Mouse (Mus musculus): ENCODE measurements around the gene Pla2g4a.

The Pla2g4a gene

DNA sequence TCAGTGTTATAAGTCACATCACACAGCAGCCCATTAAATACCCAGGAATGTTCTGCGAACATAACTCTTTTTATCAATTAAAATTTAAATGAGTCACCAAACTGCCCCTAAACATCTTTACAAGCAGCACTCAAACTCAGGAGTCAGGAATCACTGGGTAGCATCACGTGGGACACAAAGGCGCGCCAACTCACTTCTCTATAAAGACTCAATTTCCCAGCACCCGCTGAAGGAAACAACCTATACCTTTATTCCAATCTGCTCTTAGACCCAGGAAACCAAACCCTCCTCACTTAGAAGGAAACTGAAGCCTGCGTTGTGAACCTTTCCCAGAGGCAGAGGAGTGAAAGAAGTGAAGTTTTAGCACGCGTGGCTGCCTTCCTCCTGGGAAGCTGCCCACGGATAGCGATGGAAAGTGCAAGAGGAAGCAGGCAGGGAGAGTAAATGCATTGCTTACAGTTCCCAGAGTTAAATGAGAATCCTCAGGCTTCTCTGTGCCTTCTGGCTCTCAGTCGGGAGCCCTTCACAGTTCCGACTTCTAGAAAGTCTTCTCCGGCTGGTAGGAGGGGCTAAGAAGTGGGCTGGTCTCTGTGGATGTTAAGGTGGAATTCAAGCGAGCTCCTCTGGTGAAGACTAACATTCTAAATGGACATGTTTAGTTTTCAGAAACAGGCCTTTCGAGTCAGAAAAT lies at the start of gene Pla2g4a:
Gene Pla2g4a, minus strand, starts transcription at position 557 of the 691 bp plus-strand sequence.
- no peak for DNase-seq

DNA sequence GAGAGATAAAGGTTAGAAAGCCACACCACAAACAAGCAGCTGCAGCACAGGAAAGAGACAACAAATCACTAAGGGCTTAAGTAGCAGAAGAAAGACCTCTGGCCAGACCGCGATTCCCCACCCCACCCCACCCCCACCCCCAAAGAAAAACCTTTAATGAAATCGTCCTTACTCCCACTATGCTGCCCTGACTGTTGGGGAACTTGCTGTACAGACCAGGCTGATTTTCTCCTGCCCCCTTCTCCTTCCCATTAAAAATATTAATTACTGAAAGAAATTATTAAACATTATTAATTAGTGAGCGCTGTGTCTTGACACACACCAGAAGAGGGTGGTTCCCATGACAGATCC lies 49.5 kb upstream of the Pla2g4a start:
- no peak for DNase-seq

DNA sequence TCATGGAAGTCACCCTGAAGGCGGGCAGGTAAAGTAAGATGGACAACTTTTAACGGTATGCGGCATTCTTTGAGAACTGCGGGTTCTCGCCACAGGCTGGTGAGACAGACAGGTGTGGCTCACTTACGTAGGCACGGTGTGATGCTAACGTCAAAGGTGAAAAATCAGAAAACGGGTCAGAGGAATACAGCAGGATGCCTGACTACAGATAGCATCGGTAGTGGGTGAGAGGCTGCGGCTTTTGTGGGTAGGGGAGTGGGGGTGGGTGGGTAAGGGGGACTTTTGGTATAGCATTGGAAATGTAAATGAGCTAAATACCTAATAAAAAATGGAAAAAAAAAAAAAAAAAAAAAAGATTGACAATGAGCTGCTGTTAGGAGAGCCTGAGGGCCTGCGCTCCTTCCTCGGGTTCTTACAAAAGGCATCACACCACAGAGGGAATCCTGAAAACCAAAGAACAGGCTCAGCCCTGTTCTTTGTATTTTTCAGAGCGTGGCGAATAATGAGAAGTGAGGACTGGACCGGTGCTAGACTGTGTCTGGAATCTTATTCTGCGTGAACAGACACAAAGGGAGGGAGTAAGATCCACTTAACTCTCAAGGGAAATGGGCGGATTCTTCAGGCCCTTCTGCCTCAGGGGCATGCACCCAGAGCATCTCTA lies 49.0 kb upstream of the Pla2g4a start:
- DNase-seq = no peak

DNA sequence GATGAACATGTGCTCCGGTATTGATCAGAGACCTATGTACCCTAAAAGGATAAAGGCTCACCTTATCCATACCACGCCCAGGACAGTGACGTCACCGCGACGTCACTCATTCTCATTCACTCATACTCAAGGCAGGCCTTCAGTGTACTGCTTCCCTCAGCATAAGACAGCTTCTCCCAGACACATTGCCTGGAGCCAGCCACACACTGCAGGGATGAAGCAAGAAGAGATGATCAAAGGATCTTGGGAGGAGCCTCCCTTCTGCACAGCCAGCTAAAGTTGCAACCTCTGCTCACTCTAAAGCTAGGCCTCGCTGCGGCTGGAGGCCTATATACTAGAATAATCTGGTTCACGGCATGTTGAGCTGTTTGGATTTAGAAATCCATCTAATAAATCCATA lies 48.0 kb upstream of the Pla2g4a start:
- no peak for DNase-seq

DNA sequence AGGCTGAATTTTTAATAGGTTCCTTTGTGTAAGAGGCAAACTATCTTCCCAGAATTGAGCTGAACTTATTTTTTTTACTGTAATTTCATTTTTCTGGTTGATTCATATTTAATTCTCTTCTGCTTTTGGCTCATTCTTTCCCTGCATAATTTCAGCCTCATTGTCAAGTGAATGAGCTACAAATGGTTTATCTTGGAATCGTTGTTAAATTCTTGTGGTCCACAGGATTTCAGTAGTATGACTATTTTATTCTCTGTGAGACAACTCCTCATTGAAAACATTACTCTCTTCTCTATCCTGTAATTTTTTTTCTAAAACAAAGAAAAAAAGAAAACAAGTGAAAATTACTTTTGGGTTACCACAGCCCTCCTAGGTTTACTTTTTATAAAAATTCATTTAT lies 14.5 kb upstream of the Pla2g4a start:
- no peak for DNase-seq

DNA sequence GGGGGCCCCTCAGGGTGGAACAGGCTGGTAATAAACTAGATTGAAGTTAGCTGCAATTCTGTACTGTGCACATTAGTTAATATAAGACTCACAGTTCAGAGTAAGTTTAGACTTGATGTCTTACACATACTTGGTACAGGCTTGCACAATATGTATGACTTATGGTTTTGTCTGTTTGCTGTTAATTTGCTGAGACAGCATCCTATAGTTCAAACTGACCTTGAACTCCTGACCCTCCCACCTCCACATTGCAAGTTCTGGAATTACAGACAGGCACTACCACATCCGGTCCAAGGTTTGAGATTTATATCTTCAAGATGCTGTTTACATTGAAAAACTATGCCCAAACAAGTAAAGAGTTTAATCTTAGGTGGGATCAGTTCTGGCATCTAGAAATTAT lies 4.7 kb upstream of the Pla2g4a start:
- DNase-seq = no peak

DNA sequence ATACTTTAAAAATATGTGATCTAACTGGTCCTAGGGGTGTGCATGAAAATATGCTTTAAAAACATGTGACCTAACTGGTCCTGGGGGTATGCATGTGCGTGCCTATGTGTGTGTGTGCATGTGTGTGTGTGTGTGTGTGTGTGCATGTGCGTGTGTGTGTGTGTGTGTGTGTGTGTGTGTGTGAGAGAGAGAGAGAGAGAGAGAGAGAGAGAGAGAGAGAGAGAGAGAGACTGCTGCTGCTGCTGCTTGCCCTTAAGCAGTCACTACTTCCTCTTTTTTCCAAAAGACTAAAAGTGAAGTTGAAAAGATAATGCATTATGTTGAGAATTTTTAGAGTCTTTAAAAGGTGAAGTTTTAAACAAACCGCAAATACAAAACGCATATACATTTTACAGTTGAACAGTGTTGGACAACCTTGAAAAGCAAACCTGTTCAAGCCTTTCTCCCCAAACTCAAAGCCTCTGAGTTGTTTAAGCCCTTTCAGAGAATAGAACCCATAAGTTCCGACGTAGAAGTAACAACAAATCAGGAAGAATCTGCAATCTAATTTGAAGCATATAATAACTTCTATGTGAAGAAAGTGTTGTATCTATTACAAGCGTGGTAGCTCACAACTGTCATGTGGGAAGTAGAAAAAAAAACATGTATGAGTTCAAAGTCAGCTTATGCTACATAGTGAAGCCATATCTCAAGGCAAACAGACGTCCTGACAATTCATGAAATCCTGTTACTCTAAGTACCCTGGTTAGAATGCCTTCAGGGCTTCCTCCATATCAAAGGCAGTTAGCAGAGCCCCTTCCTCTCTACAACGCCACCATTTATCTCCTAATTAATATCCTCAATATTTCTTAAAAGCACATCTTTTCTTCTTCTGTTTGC lies 574 bp upstream of the Pla2g4a start:
- no peak for DNase-seq

DNA sequence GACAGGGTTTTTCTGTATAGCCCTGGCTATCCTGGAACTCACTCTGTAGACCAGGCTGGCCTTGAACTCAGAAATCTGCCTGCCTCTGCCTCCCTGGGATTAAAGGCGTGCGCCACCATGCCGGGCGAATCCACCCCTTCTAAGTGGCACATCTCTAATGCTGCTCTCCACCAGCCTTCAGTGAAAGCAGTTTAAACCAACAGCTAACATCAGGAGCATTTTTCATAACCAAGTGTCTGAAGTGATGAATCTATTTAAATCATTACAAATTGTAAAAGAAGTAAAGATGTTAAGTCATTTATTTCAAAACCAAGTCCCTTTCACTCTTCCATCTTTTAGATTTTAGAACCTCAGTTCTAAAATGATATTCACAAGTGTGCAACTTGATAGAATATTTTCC lies 839 bp downstream of the Pla2g4a start:
- DNase-seq = no peak

DNA sequence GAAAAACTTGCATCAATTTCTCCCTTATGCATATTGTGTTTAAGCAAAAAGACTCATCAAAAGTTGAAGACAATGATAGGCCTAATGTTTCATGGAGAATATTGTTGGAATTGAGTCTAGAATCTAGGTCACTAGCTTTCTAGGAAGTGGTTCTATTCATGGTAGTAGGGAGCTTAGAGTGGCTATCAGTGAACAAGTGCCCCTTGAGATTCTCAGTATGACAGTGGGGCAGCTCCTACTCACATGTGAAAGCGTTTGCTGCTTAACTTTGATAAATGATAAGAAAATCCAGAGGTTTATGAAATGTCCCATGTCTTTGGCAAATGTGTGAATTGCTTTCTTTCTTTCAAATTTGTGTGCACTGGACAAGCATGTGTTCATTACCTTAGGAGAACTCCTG lies 2.0 kb downstream of the Pla2g4a start:
- DNase-seq = no peak

DNA sequence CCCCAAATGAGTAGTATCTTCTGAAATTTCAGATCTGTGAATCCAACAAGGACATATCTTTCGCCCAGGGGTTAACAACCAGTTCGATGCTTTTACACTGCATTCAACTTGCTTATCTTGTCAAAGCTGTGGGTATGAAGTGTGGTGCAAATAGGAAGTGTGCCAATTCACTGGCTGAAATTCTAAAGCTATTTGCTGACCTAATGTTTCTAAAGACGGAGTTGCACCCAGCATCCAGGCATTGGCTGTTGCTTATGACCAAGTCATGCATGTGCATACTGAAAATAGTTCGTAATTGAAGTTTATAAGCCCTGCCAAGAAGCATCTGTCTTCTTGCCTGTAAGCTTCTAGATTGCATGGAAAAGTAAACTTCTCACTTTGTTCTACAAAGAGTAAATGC lies 5.6 kb downstream of the Pla2g4a start:
- no peak for DNase-seq

DNA sequence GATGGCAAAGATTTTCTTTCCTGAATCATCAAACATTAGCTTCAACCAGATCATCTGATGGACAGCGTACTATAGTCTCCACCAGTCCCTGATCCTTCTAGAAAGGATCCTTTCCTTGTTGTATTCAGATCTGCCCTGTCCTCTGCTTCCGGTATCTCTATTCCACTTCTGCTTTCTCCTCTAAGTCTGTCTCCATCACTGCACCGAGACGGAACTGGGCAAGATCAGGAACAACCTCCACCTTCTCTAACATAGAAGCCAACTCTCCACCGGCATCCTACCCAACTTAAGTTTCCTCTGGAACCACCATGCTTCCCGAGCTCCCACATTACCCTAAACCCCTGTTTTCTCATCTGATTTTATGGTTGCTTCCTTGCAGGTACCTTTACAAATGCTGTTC lies 7.1 kb downstream of the Pla2g4a start:
- DNase-seq = no peak

DNA sequence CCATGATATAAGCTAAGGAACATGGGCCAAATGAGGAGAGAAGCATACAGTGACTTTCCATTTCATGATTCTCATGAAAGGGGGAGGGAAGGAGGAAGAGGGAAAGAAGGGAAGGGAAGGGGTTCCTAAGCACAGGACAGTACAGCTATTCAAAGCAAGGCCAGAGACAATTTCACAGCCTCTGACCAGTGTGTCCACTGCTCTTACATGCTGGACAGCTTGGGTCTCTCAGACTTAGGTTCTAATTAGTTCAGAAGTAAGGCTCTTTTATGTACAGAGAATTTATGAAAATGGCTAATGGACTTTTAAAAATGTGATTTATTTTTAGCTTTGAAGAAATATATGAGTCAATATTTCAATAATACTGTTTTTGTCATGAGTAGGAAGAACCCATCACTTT lies 9.0 kb downstream of the Pla2g4a start:
- DNase-seq = no peak

DNA sequence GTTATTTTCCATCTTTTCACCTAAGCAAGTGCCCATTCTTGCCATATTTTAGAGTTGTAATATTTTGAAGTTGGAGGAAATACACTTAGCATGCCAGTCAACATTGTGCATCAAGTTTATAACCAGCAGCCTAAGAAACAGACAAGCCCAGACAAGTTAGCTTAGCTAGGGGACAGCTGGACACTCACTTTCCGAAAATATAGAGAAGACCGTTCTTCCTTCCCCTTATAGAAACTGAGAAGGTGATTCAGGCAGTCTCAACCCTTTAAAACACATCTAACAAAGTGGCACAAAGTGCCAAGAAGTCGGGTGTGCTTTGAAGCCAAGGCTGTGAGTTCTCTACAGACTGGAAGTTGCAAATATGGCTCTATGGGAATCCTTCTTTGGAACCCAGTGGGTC lies 10.4 kb downstream of the Pla2g4a start:
- DNase-seq = no peak

DNA sequence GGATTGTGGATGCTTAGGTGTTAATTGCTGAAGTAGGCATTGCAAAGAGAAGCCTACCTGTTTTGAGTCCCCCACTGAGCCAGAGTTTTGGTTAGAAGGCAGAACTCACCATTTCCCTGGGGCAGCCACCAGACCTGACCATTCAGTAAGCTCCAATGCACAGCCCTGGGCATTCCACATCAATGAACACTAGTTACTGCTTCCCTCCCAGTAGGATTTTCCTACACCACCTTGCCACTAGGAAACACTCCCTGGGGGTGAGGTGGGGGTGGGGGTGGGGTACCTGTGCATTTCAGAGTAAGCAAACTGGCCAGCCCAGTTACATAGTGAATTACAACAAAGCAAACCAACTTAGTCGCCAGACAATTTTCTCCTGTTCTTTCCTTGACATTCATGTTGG lies 10.8 kb downstream of the Pla2g4a start:
- DNase-seq = no peak

DNA sequence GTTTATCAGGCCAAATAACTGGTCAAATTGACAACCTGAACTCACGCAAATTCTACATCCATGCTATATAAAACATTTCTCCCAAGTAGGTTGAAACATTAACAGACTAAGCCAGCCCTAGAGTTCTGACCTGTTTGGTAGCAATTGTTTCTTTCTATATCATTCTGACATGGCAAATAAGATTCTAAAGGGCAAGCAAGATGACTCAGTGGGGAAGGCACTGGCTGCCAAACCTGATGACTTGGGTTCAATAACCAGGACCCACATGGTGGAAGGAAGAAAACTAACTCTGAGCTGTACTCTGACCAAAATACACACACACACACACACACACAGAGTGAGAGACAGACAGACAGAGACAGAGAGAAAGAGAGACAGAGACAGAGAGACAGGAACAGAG lies 11.8 kb downstream of the Pla2g4a start:
- no peak for DNase-seq

DNA sequence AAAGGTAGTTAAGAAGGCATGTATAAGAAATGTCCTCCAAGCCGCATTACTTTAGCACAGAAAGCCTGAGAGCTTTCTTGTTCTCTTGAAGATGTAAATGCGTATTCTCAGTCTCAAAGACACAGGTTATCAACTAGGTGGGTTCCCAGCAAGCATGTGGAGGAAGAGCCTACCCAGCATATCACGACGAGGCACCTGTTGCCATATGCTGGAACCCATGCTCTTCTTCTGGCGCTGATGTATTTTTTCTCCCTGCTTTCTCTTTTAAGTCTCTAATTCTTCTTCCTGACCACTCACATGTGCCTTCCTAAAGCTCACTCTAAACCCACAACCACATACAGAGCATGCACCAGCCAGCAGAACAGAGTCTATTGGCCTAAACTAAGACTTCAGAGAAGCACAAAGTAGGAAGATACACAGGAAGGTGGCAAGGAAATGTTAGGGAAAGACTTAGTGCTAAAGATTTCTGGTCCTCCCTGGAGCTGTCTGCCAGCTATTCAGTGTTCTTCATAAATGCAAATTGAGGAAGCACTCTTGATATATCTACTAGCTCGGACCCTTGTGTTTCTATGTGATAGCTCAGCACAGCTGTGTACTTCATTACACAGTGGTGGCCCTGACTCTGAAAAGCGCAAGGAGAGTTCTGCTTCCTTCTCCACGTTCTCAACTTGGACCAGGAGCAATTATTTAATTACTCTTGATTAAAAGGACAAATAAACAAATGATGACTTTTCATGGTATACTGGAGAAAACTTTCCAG lies 12.8 kb downstream of the Pla2g4a start:
- DNase-seq = no peak

DNA sequence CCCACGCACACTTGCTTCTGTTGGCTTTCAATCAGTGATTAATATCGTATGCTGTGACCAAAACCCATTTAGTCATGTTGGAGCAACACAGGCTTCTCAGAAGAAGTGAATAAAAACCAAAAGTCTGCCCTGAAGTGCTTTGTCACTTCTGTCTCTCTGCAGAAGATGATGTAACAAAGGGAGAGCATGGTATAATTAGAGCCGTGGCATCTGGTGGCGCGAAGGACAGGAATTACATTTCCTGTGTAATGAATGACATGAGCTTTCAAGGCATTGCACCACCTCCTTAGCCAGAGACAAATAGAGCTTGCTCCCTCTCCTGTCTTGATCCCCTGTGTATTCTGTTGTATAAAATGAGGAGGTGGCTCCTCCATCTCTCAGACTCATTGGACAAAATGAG lies 14.1 kb downstream of the Pla2g4a start:
- DNase-seq = no peak

DNA sequence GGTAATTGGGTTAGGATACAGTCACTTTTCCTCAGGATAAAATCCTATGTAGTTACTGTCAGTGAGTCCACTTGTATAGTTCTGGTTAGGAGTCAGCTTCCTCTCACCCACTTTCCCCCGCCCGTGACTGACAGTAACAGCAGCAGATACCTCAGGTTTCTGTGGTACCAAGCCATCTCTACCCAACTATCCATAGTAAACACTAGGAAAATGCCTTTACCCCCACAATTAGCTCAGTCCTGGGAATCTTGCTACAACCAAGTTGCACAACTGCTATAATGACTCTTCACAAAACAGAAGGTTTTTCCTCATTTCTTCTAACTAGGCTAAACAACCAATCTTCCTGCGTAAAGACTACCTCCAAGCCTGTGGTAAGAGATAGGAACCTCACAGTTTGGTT lies 14.7 kb downstream of the Pla2g4a start:
- no peak for DNase-seq

DNA sequence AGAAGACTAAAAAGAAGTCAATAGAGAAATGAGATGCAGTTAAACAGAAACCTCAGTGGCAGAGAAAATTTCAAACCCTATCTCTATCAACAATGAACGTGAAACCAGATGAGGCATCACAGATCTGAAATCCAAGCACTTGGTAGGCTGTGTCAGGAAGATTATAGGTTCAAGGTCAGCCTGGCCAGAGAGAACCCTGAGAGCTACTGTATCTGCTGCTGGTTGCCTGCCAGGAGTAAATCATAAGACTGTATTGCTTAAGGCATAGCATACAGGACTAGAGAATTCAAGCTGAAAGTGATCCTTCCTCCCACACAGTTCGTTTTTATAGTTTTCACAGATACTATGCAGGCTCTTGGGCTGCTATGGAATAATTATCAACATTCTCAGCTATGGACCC lies 17.5 kb downstream of the Pla2g4a start:
- no peak for DNase-seq

DNA sequence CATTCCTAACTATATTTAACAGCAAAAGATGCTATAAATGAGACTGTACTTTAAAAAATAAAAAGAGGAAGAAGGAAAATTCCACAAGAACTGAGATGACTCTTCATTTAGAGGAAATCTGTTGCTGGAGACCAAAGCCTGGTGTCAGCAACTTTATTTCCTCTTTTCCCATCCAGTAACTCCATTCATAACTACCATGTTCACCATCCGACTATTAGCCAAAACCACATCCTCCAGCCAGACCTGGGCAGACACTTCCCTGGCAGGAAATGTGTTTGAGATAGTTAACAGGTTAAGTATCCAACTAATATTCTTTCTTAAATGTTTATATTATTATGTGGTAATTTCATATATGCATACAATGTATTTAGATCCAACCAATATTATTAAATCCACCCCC lies 20.8 kb downstream of the Pla2g4a start:
- no peak for DNase-seq

DNA sequence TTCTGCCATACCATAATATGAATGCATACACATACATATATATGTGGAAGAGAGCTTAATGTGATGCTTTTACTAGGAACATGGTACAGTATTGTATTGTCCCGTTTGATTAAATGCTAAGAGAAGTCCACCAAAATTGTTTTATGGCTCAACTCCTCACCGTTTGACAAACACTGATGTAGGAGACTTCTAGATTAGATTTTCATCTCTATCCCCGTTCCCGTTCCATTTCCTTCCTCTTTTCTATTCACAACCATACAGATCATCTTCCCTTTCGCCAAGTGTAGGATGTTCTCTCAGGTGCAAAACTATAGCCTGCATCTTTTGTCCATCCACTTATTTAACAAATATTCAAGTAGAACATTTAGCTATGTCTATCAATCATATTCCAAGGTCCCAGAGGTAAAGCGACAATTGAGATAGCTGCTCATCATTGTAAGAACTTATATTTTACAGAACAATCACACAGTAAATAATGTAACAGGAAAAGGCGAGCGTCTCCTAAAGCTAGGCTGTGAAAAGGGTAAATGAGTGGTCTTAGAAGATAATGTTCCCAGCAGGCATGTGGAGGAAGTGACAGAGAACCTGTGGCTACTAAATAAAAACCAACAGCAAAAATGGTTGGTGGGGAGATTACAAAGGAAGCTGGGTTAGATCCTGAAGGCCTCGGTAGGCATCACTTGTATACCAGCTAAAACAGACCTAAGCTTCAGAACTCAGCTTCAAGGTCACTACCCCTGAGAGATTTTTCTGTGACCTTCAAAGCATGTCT lies 21.6 kb downstream of the Pla2g4a start:
- DNase-seq = no peak

DNA sequence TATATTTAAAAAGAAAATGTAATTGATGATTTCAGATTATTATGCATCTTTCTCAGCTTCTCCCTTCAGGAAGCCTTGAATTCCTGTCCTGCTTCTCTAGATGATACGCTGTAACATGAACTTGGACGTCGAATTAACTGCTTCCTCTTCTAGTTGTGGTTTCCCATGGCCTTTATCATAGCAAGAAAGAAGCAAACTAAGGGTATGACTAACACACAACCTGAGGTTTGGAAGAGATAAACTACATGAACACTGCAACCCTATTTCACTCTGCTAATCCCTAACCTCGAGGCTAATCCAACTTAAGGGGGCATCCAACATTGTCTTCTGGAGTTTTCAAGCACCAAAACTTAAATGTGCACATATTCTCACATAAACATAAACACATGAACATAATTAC lies 23.3 kb downstream of the Pla2g4a start:
- DNase-seq = no peak

DNA sequence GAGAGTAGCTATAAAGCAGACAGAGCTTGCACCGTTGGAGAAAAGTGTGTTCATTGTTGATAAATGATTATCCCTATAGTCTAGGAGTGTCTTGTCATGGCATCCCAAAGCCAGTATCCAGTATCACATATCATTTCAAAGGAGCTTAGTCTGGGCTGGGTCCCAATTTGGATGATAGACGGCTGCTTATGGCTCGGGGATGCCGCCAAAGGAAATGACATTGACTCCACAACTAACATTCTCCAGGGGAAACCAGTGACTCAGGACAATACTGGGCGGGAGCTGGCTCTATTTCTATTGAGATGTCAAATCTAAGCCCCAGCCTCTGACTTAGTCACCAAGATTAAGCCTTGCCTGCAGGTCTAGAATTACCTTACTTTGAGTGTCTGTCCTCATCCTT lies 31.9 kb downstream of the Pla2g4a start:
- no peak for DNase-seq

Data from cerebellum, adult 11-12 months (tissue).